28 mouse cellular contexts compared by ENCODE assay signal in genomic region chr7:24659737-24660357, GRCm38 (mm10). TPM values are rescaled to one million over a fixed set of nuclear protein-coding genes. Genes with fewer than 3 reads are reported as not detected.
DNase-seq lines count a peak whose midpoint lies in the region; ATAC-seq lines count a peak whose summit lies in the region.
"Had no signal": no experiment of that assay in that cellular context is flagged by ENCODE, and none has a peak within 500 bp of the region (broad histone marks: within the 10 kb centered on the region; RNA-seq: fewer than 3 reads in every experiment).

No protein-coding gene starts in this region.

- no peak for ATAC-seq in forebrain, embryonic 14.5 days
- ATAC-seq in forebrain, embryonic 16.5 days: no peak

- no peaks in the 10 kb centered on the region for H3K27me3 ChIP-seq in forebrain, embryonic 14.5 days (replicated peaks; ENCODE audit: control insufficient read depth, insufficient read depth, low read length)
- H3K27me3 ChIP-seq in forebrain, embryonic 16.5 days (replicated peaks; ENCODE audit: control insufficient read depth, insufficient read depth, low read length): no peaks in the 10 kb centered on the region
- H3K27me3 ChIP-seq: heart, embryonic 15.5 days; limb, embryonic 13.5 days; liver, embryonic 13.5 days had no signal

- H3K4me1 ChIP-seq in forebrain, embryonic 14.5 days (ENCODE audit: control insufficient read depth, insufficient read depth, low read length): no peaks in the 10 kb centered on the region
- no peaks in the 10 kb centered on the region for H3K4me1 ChIP-seq in forebrain, embryonic 16.5 days (replicated peaks; ENCODE audit: control insufficient read depth, insufficient read depth, low read length)
- H3K4me1 ChIP-seq: heart, embryonic 15.5 days; limb, embryonic 13.5 days had no signal

- WGBS in forebrain, embryonic 14.5 days: 81% methylated on average over 12 of the region's 12 CpGs
- 78% methylated on average over 12 of the region's 12 CpGs for WGBS in forebrain, embryonic 16.5 days

- H3K9me3 ChIP-seq in forebrain, embryonic 14.5 days (replicated peaks; ENCODE audit: control insufficient read depth, low read length): no peaks in the 10 kb centered on the region
- H3K9me3 ChIP-seq in forebrain, embryonic 16.5 days (ENCODE audit: control insufficient read depth, low read length): no peaks in the 10 kb centered on the region
- H3K9me3 ChIP-seq: embryonic facial prominence, embryonic 10.5 days; heart, embryonic 15.5 days; limb, embryonic 13.5 days; liver, embryonic 13.5 days had no signal

- no peaks in the 10 kb centered on the region for H3K36me3 ChIP-seq in forebrain, embryonic 14.5 days (ENCODE audit: control insufficient read depth, insufficient read depth, low read length)
- no peaks in the 10 kb centered on the region for H3K36me3 ChIP-seq in forebrain, embryonic 16.5 days (ENCODE audit: control insufficient read depth, insufficient read depth)
- H3K36me3 ChIP-seq: embryonic facial prominence, embryonic 10.5 days; heart, embryonic 15.5 days; limb, embryonic 13.5 days; liver, embryonic 13.5 days had no signal

- H3K9ac ChIP-seq in forebrain, embryonic 14.5 days (ENCODE audit: low read length): no peak overlapping the region
- no peak overlapping the region for H3K9ac ChIP-seq in forebrain, embryonic 16.5 days (replicated peaks; ENCODE audit: low read depth, low read length)
- H3K9ac ChIP-seq: heart, embryonic 15.5 days; liver, embryonic 13.5 days had no signal

- no peak overlapping the region for H3K4me3 ChIP-seq in forebrain, embryonic 14.5 days (ENCODE audit: low read depth, low read length)
- H3K4me3 ChIP-seq in forebrain, embryonic 16.5 days (replicated peaks; ENCODE audit: low read length): no peak overlapping the region
- H3K4me3 ChIP-seq: embryonic facial prominence, embryonic 10.5 days; heart, embryonic 15.5 days; layer of hippocampus, adult 2 months; limb, embryonic 13.5 days; liver, embryonic 13.5 days had no signal

- no peak overlapping the region for H3K27ac ChIP-seq in forebrain, embryonic 14.5 days (ENCODE audit: low read depth, low read length)
- H3K27ac ChIP-seq in forebrain, embryonic 16.5 days (ENCODE audit: low read length): no peak overlapping the region
- H3K27ac ChIP-seq: embryonic facial prominence, embryonic 10.5 days; heart, embryonic 15.5 days; kidney, postnatal 0 days; layer of hippocampus, adult 2 months; limb, embryonic 13.5 days; liver, embryonic 13.5 days; macrophage had no signal

- peak; percentile 11 for DNase-seq in forebrain, embryonic 14.5 days (ENCODE audit: low spot score)
- peak; percentile 11 for DNase-seq in layer of hippocampus, adult 11-12 months (ENCODE audit: low spot score)
- no peak for DNase-seq in layer of hippocampus, adult 18-20 months (ENCODE audit: low spot score in 2 of 2)
- peak; percentile 14 for DNase-seq in right cerebral cortex, adult 18-20 months
- DNase-seq in right cerebral cortex, postnatal 14 days: no peak
- no peak for DNase-seq in gastrocnemius, postnatal 36 days
- DNase-seq: B cell, adult 2 months; cerebellum, adult 9-10 months; gastrocnemius, postnatal 14 days; kidney, adult 11 months; layer of hippocampus, postnatal 36 days; liver, embryonic 13.5 days had no signal

- no peak overlapping the region for H3K4me2 ChIP-seq in forebrain, embryonic 14.5 days (ENCODE audit: low read length)
- H3K4me2 ChIP-seq in forebrain, embryonic 16.5 days (ENCODE audit: low read length): no peak overlapping the region
- H3K4me2 ChIP-seq: heart, embryonic 15.5 days; limb, embryonic 13.5 days; liver, embryonic 13.5 days had no signal

- intact Hi-C loops in gastrocnemius, postnatal 36 days (cut with DNase I): no loop called here

RNA-seq across cellular contexts. Expression of gene Tex101, which starts 16.6 kb away (rescaled TPM):
- polyA plus RNA-seq in forebrain, embryonic 14.5 days (2014; fragmentation: Nextera tagmentation; extraction: Ambion mirVana): not detected in 2 replicates
- not detected in 2 replicates for polyA plus RNA-seq in forebrain, embryonic 16.5 days (2015; fragmentation: Nextera tagmentation; extraction: Ambion mirVana)
- not detected for total RNA-seq in layer of hippocampus, adult 18-20 months (2021)
- total RNA-seq in gastrocnemius, postnatal 36 days (2021): not detected
- total RNA-seq: common myeloid progenitor, adult 5-6 weeks; gastrocnemius, postnatal 14 days; heart, adult 8-10 months; hematopoietic stem cell, adult 5-6 weeks; layer of hippocampus, adult 2 months; layer of hippocampus, postnatal 36 days; left cerebral cortex, postnatal 14 days had no signal
- polyA plus RNA-seq: embryonic facial prominence, embryonic 10.5 days; forebrain, embryonic 11.5 days; heart, embryonic 15.5 days; kidney, postnatal 0 days; limb, embryonic 13.5 days; liver, embryonic 13.5 days; lung, embryonic 16.5 days; macrophage; neural tube, embryonic 11.5 days; stomach, embryonic 16.5 days; thymus, postnatal 0 days had no signal

RNA-seq across cellular contexts. Expression of gene Lypd3, which starts 23.5 kb away (rescaled TPM):
- polyA plus RNA-seq in forebrain, embryonic 14.5 days (2014; fragmentation: Nextera tagmentation; extraction: Ambion mirVana): 0.20 and 0.21 TPM in 2 replicates
- 0.29 and 0.58 TPM in 2 replicates for polyA plus RNA-seq in forebrain, embryonic 16.5 days (2015; fragmentation: Nextera tagmentation; extraction: Ambion mirVana)
- total RNA-seq in layer of hippocampus, adult 18-20 months (2021): 1 to 10 TPM in 1 of 2 experiments, under 1 TPM in 1; 0.57 to 1.3 TPM
- total RNA-seq in gastrocnemius, postnatal 36 days (2021): not detected
- total RNA-seq: common myeloid progenitor, adult 5-6 weeks; gastrocnemius, postnatal 14 days; heart, adult 8-10 months; hematopoietic stem cell, adult 5-6 weeks had no signal
- polyA plus RNA-seq: liver, embryonic 13.5 days; macrophage had no signal

RNA-seq across cellular contexts. Expression of gene BC049730, which starts 49.2 kb away (rescaled TPM):
- not detected in 2 replicates for polyA plus RNA-seq in forebrain, embryonic 14.5 days (2014; fragmentation: Nextera tagmentation; extraction: Ambion mirVana)
- polyA plus RNA-seq in forebrain, embryonic 16.5 days (2015; fragmentation: Nextera tagmentation; extraction: Ambion mirVana): not detected in 2 replicates
- total RNA-seq in layer of hippocampus, adult 18-20 months (2021): not detected
- not detected for total RNA-seq in gastrocnemius, postnatal 36 days (2021)
- total RNA-seq: common myeloid progenitor, adult 5-6 weeks; gastrocnemius, postnatal 14 days; heart, adult 8-10 months; hematopoietic stem cell, adult 5-6 weeks; layer of hippocampus, adult 2 months; layer of hippocampus, postnatal 36 days; left cerebral cortex, postnatal 14 days had no signal
- polyA plus RNA-seq: embryonic facial prominence, embryonic 10.5 days; forebrain, embryonic 11.5 days; heart, embryonic 15.5 days; kidney, postnatal 0 days; limb, embryonic 13.5 days; liver, embryonic 13.5 days; lung, embryonic 16.5 days; macrophage; neural tube, embryonic 11.5 days; stomach, embryonic 16.5 days; thymus, postnatal 0 days had no signal

RNA-seq across cellular contexts. Expression of gene Phldb3, which starts 49.3 kb away (rescaled TPM):
- not detected in 2 replicates for polyA plus RNA-seq in forebrain, embryonic 14.5 days (2014; fragmentation: Nextera tagmentation; extraction: Ambion mirVana)
- not detected in 2 replicates for polyA plus RNA-seq in forebrain, embryonic 16.5 days (2015; fragmentation: Nextera tagmentation; extraction: Ambion mirVana)
- under 1 TPM; 0.17 to 0.63 TPM for total RNA-seq in layer of hippocampus, adult 18-20 months (2021)
- under 1 TPM; 0.30 to 0.66 TPM for total RNA-seq in gastrocnemius, postnatal 36 days (2021)
- polyA plus RNA-seq: embryonic facial prominence, embryonic 10.5 days; forebrain, embryonic 11.5 days; neural tube, embryonic 11.5 days had no signal

Comparison
In these comparisons a context has a peak if more than half of its experiments do, and no peak if none do; other contexts are left out.
1. DNase-seq: peak in forebrain, embryonic 14.5 days (single experiment), layer of hippocampus, adult 11-12 months (single experiment) and right cerebral cortex, adult 18-20 months (single experiment); none in layer of hippocampus, adult 18-20 months (0 of 2), right cerebral cortex, postnatal 14 days (single experiment) and gastrocnemius, postnatal 36 days (0 of 2).